Mouse (Mus musculus) thymus, adult 2 months (tissue): ENCODE results near the gene Gfer.

Source experiments
- CTCF ChIP-seq: fragments of 200-500 bp; IDR thresholded peaks from 2 replicates; pipeline ENCODE4 v1.5.1; 2012; ENCODE audit warnings: mild to moderate bottlenecking, control low read depth, low read length, moderate library complexity, borderline replicate concordance; ENCODE audit not compliant: control insufficient read depth, poor library complexity, insufficient read depth; ENCODE audit errors: extremely low read depth
- POLR2A ChIP-seq: fragments of 200-500 bp; IDR thresholded peaks from 2 replicates; pipeline ENCODE4 v1.6.1; 2012; ENCODE audit warnings: mild to moderate bottlenecking, low read length, control low read depth, moderate library complexity; ENCODE audit not compliant: control insufficient read depth, poor library complexity, insufficient read depth; ENCODE audit errors: extremely low read depth

DNA sequence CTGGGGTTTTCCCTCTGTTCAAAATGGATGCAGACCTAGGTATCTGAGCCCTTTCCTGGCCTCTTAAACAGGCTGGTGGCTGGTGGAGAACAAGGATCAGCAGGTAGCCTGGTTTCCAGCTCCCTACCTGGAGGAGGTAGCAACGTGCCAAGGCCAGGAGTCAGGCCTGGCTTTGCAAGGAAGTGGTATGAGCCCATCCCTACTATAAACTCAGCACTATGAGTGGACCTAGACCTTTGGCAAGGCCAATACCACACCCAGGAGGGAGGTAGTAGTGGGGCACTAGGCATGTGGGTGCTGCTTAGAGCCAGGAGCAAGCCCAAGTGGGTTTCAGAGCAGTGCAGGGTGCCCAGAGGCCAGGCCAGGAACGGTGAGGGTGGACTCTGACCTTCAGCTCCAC, 3.5 kb upstream of the Gfer start:
- TF ChIP-seq CTCF = no peak
- TF ChIP-seq POLR2A = no peak
